Mouse (Mus musculus): ENCODE results near the gene Unc5c. TPM values are rescaled to one million over a fixed set of nuclear protein-coding genes. Genes with fewer than 3 reads are reported as not detected.

Gene Unc5c
- polyA plus RNA-seq, 2 experiments = 0.18 to 0.25 TPM

DNA sequence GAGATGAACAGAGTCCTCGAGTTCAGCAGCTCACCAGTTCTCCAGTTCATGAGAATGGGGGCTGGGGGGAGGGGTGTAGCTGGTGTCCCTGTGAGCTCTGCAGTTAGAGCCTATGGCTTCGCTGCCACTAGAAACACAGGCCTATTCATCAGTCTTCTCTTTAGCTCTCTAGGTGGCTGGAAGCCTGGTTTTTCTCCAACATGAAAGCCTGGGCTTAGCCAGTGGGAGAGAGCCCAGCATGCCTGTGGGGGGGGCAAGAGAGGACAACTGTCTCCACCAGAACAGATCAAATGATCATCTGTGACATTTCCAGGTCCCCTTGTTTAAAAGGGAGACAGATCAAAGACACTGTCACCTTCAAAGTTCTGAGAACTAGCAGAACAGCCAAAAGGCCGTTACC is 84.6 kb downstream of the Unc5c start:
- no peaks in the 10 kb centered on the region for H3K9me3 ChIP-seq (ENCODE audit: control insufficient read depth, low read length)
- no peaks in the 10 kb centered on the region for H3K36me3 ChIP-seq (replicated peaks; ENCODE audit: control insufficient read depth, insufficient read depth, low read depth)
- DNase-seq (ENCODE audit: low read depth in 3 of 3, low spot score in 3 of 3) (no peak), ATAC-seq (ENCODE audit: insufficient read depth) (no peak)
- H3K27me3 ChIP-seq (ENCODE audit: control insufficient read depth, insufficient read depth, low read length) = no peaks in the 10 kb centered on the region
- WGBS (ENCODE audit: insufficient replicate concordance) = 47% methylated on average over 3 of the region's 3 CpGs
- H3K4me2 ChIP-seq (ENCODE audit: low read depth) = no peak overlapping the region
- no peaks in the 10 kb centered on the region for H3K4me1 ChIP-seq (replicated peaks; ENCODE audit: control insufficient read depth in 2 of 2, insufficient read depth in 2 of 2, low read length in 1 of 2)
- no peak overlapping the region for H3K4me3 ChIP-seq (ENCODE audit: insufficient read depth in 1 of 2, low read depth in 2 of 2, low read length in 2 of 2)
- H3K9ac ChIP-seq (replicated peaks) = no peak overlapping the region
- TF ChIP-seq CTCF (IDR thresholded peaks at IDR 0.05; ENCODE audit: low read depth) = no peak
- TF ChIP-seq EP300 (IDR thresholded peaks at IDR 0.05; ENCODE audit: low read depth) = no peak
- H3K27ac ChIP-seq = no peak overlapping the region

DNA sequence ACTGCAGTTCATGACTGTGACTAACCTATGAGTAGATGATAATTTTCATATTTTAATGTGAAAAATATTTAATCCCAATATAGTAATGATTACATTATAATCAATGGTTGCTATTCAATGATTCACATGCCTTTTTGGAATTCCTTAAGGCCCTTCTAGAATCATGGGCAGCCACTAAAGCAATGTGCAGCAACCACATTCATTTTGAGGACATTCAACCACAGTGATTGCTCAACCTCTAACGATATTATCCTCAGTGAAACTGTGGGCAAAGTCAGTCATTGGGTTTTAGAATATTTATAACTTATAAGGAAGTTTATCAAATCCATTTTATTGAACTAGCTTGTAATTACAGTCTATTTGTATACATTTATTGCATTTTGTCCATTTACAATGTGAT is 87.9 kb downstream of the Unc5c start:
- DNase-seq (ENCODE audit: low read depth in 3 of 3, low spot score in 3 of 3) (no peak), ATAC-seq (ENCODE audit: insufficient read depth) (no peak)
- 49% methylated on average over 1 of the region's 1 CpGs for WGBS (ENCODE audit: insufficient replicate concordance)
- TF ChIP-seq CTCF (IDR thresholded peaks at IDR 0.05; ENCODE audit: low read depth) (no peak), EP300 (IDR thresholded peaks at IDR 0.05; ENCODE audit: low read depth) (no peak)
- H3K4me2 ChIP-seq (ENCODE audit: low read depth) = no peak overlapping the region
- no peaks in the 10 kb centered on the region for H3K4me1 ChIP-seq (replicated peaks; ENCODE audit: control insufficient read depth in 2 of 2, insufficient read depth in 2 of 2, low read length in 1 of 2)
- H3K9ac ChIP-seq (replicated peaks) = no peak overlapping the region
- no peak overlapping the region for H3K27ac ChIP-seq
- H3K9me3 ChIP-seq (ENCODE audit: control insufficient read depth, low read length) = no peaks in the 10 kb centered on the region
- H3K4me3 ChIP-seq (ENCODE audit: insufficient read depth in 1 of 2, low read depth in 2 of 2, low read length in 2 of 2) = no peak overlapping the region
- no peaks in the 10 kb centered on the region for H3K27me3 ChIP-seq (ENCODE audit: control insufficient read depth, insufficient read depth, low read length)
- H3K36me3 ChIP-seq (replicated peaks; ENCODE audit: control insufficient read depth, insufficient read depth, low read depth) = no peaks in the 10 kb centered on the region

DNA sequence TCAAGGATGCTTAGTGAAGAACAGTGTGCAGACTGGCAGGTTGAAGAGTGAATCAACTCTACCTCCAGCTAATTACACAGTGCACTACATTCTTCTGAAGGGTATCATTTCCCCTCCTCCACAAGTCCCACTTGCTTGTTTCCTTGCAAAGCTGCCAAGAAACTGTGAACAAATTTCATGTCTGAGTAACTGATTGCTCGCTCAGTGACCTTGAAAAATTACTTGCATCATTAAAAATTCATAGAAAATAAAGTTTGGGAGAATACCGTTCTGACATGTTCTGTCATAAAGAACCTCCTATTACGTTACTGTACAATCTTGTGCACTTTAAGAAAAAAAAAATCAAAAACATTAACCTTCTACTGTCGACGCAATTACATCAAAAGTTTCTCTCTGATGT is 92.1 kb downstream of the Unc5c start:
- ATAC-seq (ENCODE audit: insufficient read depth) (no peak), DNase-seq (ENCODE audit: low read depth in 3 of 3, low spot score in 3 of 3) (no peak)
- Histone ChIP-seq H3K36me3 (replicated peaks; ENCODE audit: control insufficient read depth, insufficient read depth, low read depth) (no peaks in the 10 kb centered on the region), H3K4me1 (replicated peaks; ENCODE audit: control insufficient read depth in 2 of 2, insufficient read depth in 2 of 2, low read length in 1 of 2) (no peaks in the 10 kb centered on the region), H3K4me3 (ENCODE audit: insufficient read depth in 1 of 2, low read depth in 2 of 2, low read length in 2 of 2) (no peak overlapping the region), H3K27me3 (ENCODE audit: control insufficient read depth, insufficient read depth, low read length) (no peaks in the 10 kb centered on the region), H3K9ac (replicated peaks) (no peak overlapping the region), H3K9me3 (ENCODE audit: control insufficient read depth, low read length) (no peaks in the 10 kb centered on the region), H3K4me2 (ENCODE audit: low read depth) (no peak overlapping the region), H3K27ac (no peak overlapping the region)
- TF ChIP-seq EP300 (IDR thresholded peaks at IDR 0.05; ENCODE audit: low read depth) (no peak), CTCF (IDR thresholded peaks at IDR 0.05; ENCODE audit: low read depth) (no peak)
- 64% methylated on average over 5 of the region's 5 CpGs for WGBS (ENCODE audit: insufficient replicate concordance)

DNA sequence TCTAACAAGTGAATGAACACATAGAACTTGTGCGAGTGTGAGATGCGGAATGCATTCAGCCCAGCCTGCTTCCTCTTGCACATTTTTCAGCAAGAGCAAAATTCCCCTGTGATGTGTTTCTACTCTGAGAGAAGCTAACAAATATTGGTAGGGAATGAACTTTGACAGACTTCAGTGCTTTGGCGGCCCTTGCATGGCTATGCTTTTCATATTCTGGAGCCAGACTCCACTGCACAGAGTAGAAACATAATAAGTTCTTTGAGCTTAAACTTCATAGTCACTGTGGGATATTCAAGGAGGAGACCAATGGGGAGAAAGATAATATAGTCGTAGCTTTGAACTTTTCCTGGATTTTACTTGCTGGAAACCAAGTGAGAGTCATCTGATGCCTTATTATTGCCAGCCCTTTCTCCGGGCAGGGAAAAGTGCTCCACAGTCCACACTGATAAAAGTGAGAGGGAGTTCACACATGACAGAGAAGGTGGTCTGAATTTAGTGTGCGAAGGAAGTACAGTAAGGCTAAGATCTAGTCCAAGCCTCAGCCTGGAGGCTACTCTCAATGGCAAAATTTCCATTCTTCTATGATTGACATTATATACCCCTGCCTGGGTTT is 110.2 kb downstream of the Unc5c start:
- no peaks in the 10 kb centered on the region for H3K27me3 ChIP-seq (ENCODE audit: control insufficient read depth, insufficient read depth, low read length)
- H3K9ac ChIP-seq (replicated peaks) = no peak overlapping the region
- DNase-seq (ENCODE audit: low read depth in 3 of 3, low spot score in 3 of 3) (no peak), ATAC-seq (ENCODE audit: insufficient read depth) (no peak)
- TF ChIP-seq CTCF (IDR thresholded peaks at IDR 0.05; ENCODE audit: low read depth) (no peak), EP300 (IDR thresholded peaks at IDR 0.05; ENCODE audit: low read depth) (no peak)
- H3K9me3 ChIP-seq (ENCODE audit: control insufficient read depth, low read length) = no peaks in the 10 kb centered on the region
- H3K4me1 ChIP-seq (replicated peaks; ENCODE audit: control insufficient read depth in 2 of 2, insufficient read depth in 2 of 2, low read length in 1 of 2) = no peaks in the 10 kb centered on the region
- no peak overlapping the region for H3K27ac ChIP-seq
- H3K4me3 ChIP-seq (ENCODE audit: insufficient read depth in 1 of 2, low read depth in 2 of 2, low read length in 2 of 2) = no peak overlapping the region
- no peak overlapping the region for H3K4me2 ChIP-seq (ENCODE audit: low read depth)
- 53% methylated on average over 6 of the region's 6 CpGs for WGBS (ENCODE audit: insufficient replicate concordance)
- no peaks in the 10 kb centered on the region for H3K36me3 ChIP-seq (replicated peaks; ENCODE audit: control insufficient read depth, insufficient read depth, low read depth)

DNA sequence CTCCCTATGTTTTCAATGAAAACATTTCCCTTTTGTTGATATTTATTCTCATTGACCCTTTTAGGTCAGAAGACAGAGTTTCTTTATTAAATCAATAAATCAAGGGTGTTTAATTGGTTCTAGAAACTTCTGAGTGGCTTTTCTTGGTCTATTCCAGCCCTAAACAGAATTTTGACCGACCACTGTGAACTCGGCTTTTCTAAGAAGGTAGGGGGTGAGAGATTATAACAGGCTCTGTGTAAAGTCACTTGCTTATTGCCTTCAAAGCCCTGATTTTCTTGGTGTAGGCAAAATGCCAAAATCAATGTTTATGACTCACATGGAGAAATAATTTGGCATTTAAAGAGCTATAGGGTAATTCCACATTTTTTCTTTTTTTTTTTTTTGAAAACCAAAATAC is 112.4 kb downstream of the Unc5c start:
- H3K4me1 ChIP-seq (replicated peaks; ENCODE audit: control insufficient read depth in 2 of 2, insufficient read depth in 2 of 2, low read length in 1 of 2) = no peaks in the 10 kb centered on the region
- no peak overlapping the region for H3K4me2 ChIP-seq (ENCODE audit: low read depth)
- H3K9ac ChIP-seq (replicated peaks) = no peak overlapping the region
- H3K9me3 ChIP-seq (ENCODE audit: control insufficient read depth, low read length) = no peaks in the 10 kb centered on the region
- no peak for DNase-seq (ENCODE audit: low read depth in 3 of 3, low spot score in 3 of 3)
- 72% methylated on average over 2 of the region's 2 CpGs for WGBS (ENCODE audit: insufficient replicate concordance)
- ATAC-seq (ENCODE audit: insufficient read depth) = no peak
- no peaks in the 10 kb centered on the region for H3K27me3 ChIP-seq (ENCODE audit: control insufficient read depth, insufficient read depth, low read length)
- H3K36me3 ChIP-seq (replicated peaks; ENCODE audit: control insufficient read depth, insufficient read depth, low read depth) = no peaks in the 10 kb centered on the region
- H3K4me3 ChIP-seq (ENCODE audit: insufficient read depth in 1 of 2, low read depth in 2 of 2, low read length in 2 of 2) = no peak overlapping the region
- H3K27ac ChIP-seq = no peak overlapping the region
- TF ChIP-seq CTCF (IDR thresholded peaks at IDR 0.05; ENCODE audit: low read depth) (no peak), EP300 (IDR thresholded peaks at IDR 0.05; ENCODE audit: low read depth) (no peak)
